Mouse (Mus musculus): ENCODE measurements around the gene Ccdc74a.

DNA sequence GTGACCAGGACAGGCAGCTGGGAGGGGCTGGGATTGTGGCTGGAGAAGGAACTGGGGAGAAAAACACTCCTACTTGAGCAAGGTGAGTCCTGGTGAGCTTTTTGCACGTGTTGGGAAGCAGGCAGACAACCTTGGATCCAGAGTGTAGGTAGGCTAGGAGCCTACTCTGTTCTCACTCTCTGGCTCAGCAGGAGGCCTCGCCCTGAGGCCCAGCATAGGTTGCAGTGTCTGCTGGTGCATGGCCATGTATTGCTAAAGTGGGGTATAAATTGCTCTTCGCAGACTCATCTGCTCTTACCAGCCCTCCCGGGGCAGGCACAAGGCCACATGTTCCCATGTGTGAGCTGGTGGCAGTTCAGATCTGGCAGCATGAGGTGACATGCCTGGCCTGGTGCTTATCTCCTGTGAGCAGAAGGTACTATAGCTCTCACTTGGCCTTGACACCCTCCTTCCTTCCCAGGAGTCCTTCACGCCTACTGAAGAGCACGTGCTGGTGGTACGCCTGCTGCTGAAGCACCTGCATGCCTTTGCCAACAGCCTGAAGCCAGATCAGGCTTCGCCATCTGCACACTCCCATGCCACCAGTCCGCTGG, 8.1 kb upstream of the Ccdc74a start:
- TF ChIP-seq CTCF (IDR thresholded peaks at IDR 0.05), result no peak
- TF ChIP-seq EP300 (IDR thresholded peaks at IDR 0.05; ENCODE audit: insufficient read depth, low read depth, low read length), result no peak
- no peak for TF ChIP-seq POLR2A (IDR thresholded peaks at IDR 0.05; ENCODE audit: insufficient read depth, low read depth, low read length)

Measured in heart, adult 2 months (tissue).